Mouse (Mus musculus): ENCODE results near the gene Mrpl36. TPM values are rescaled to one million over a fixed set of nuclear protein-coding genes. Genes with fewer than 3 reads are reported as not detected.

The Mrpl36 gene
- polyA plus RNA-seq, 1 experiment from 2014 or later: 158 TPM

DNA sequence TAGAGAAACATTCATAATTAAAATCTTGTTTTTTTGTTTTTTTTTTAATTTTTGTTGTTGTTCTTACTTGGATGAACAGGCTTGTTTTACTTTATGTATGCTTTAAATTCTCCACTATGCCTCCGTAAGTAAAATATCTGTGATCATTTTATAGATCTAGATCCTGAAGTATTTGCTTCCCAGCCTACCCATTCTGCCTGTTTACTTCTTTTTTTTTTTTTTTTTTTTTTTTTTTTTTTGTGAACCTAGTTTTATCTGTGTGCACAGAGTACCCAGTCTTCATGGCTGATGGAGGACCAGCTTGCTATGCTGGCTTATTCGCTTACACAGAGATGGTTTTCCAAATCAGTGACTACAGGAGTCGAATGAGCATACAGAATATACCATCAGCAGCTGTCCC, 28.8 kb downstream of the Mrpl36 start:
- H3K36me3 ChIP-seq (ENCODE audit: control insufficient read depth, insufficient read depth, low read length): no peaks in the 10 kb centered on the region
- H3K27me3 ChIP-seq (replicated peaks; ENCODE audit: control insufficient read depth, insufficient read depth, low read length): no peaks in the 10 kb centered on the region
- no peak overlapping the region for H3K9ac ChIP-seq (ENCODE audit: low read depth, low read length)
- no peaks in the 10 kb centered on the region for H3K9me3 ChIP-seq (ENCODE audit: control insufficient read depth, low read length)
- no peaks in the 10 kb centered on the region for H3K4me1 ChIP-seq (ENCODE audit: control insufficient read depth, insufficient read depth, low read length)
- 89% methylated on average over 3 of the region's 3 CpGs for WGBS
- H3K27ac ChIP-seq (ENCODE audit: low read length): no peak overlapping the region
- H3K4me3 ChIP-seq (ENCODE audit: low read length): no peak overlapping the region
- no peak for ATAC-seq
- H3K4me2 ChIP-seq (ENCODE audit: low read depth, low read length): no peak overlapping the region

DNA sequence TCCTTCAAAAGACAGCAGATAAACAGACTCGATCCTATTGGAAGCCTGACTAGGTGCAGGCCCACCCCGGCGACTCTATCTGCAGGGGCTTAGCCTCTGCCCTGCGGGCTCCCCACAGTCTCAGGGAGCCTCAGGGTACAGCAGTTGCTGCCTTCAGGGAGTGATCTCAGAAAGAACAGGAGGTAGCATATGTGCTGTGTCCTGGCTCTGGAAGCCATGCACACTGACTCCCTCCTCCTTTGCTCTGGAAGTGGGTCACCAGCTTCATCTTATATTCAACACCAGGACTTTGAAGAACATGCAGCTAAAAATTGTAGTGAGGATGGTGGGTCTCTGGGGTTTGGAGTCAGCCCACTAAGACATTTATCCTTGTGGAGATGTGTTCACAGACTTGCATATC, 45.1 kb downstream of the Mrpl36 start:
- Histone ChIP-seq H3K9ac (ENCODE audit: low read depth, low read length) (no peak overlapping the region), H3K4me1 (ENCODE audit: control insufficient read depth, insufficient read depth, low read length) (no peaks in the 10 kb centered on the region), H3K27ac (ENCODE audit: low read length) (no peak overlapping the region), H3K27me3 (replicated peaks; ENCODE audit: control insufficient read depth, insufficient read depth, low read length) (no peaks in the 10 kb centered on the region), H3K9me3 (ENCODE audit: control insufficient read depth, low read length) (no peaks in the 10 kb centered on the region), H3K4me3 (ENCODE audit: low read length) (no peak overlapping the region), H3K4me2 (ENCODE audit: low read depth, low read length) (no peak overlapping the region), H3K36me3 (ENCODE audit: control insufficient read depth, insufficient read depth, low read length) (no peaks in the 10 kb centered on the region)
- WGBS: 68% methylated on average over 4 of the region's 4 CpGs
- no peak for ATAC-seq

DNA sequence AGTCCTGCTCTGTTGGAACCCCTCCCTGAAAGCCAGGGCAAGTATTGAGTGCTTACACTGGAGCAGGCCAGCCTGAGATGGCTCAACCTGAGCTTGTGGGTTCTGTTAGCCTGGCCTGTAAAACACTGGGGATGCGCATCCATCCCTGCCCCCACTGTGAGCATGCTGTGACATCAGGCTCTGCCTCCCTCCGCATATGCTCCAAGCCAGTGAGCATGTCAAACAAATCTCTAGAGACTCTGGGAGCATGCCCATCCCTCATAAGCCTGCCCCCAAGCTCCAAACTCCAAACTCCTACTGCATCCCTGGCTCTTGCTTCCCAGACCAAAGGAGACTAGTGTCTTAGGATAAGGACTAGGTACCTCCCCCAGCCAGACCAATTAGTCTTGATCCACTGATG, 46.3 kb downstream of the Mrpl36 start:
- H3K9ac ChIP-seq (ENCODE audit: low read depth, low read length): no peak overlapping the region
- no peaks in the 10 kb centered on the region for H3K9me3 ChIP-seq (ENCODE audit: control insufficient read depth, low read length)
- H3K4me3 ChIP-seq (ENCODE audit: low read length): no peak overlapping the region
- WGBS: 70% methylated on average over 2 of the region's 2 CpGs
- ATAC-seq: no peak
- no peaks in the 10 kb centered on the region for H3K27me3 ChIP-seq (replicated peaks; ENCODE audit: control insufficient read depth, insufficient read depth, low read length)
- H3K36me3 ChIP-seq (ENCODE audit: control insufficient read depth, insufficient read depth, low read length): no peaks in the 10 kb centered on the region
- H3K4me2 ChIP-seq (ENCODE audit: low read depth, low read length): no peak overlapping the region
- H3K27ac ChIP-seq (ENCODE audit: low read length): no peak overlapping the region
- H3K4me1 ChIP-seq (ENCODE audit: control insufficient read depth, insufficient read depth, low read length): no peaks in the 10 kb centered on the region

DNA sequence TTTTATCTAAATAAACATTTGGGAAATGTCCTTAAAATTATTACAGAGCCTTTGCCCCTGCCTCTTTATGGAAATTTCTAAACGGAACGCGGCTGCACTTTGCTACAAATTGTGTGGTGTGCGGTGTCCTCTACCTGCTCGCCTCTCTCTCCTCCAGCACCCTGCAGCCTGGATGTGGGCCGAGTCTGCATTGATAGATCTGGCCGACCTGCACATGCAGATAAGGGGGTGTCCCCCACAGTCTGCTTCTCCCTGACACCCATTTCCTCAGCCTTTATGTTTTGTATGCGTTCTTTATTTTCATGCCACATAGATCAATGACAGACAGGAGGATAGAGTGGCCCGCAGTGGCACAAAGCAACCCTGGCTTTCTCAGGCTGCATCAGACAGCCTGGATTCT, 49.3 kb downstream of the Mrpl36 start:
- 80% methylated on average over 9 of the region's 9 CpGs for WGBS
- ATAC-seq: no peak
- no peak overlapping the region for H3K4me3 ChIP-seq (ENCODE audit: low read length)

More for the DNA sequence above, 49.3 kb downstream of the Mrpl36 start:
- H3K4me2 ChIP-seq (ENCODE audit: low read depth, low read length): no peak overlapping the region
- H3K9me3 ChIP-seq (ENCODE audit: control insufficient read depth, low read length): no peaks in the 10 kb centered on the region
- H3K9ac ChIP-seq (ENCODE audit: low read depth, low read length): no peak overlapping the region
- H3K27me3 ChIP-seq (replicated peaks; ENCODE audit: control insufficient read depth, insufficient read depth, low read length): no peaks in the 10 kb centered on the region
- H3K36me3 ChIP-seq (ENCODE audit: control insufficient read depth, insufficient read depth, low read length): no peaks in the 10 kb centered on the region
- no peaks in the 10 kb centered on the region for H3K4me1 ChIP-seq (ENCODE audit: control insufficient read depth, insufficient read depth, low read length)
- H3K27ac ChIP-seq (ENCODE audit: low read length): no peak overlapping the region

Other genes with a start within 250 kb of the Mrpl36 start
- 0.42 and 0.44 TPM in 2 replicates for gene Irx4, start 68.0 kb upstream of the Mrpl36 start, polyA plus RNA-seq (2015; fragmentation: Nextera tagmentation; extraction: Ambion mirVana)
- 516 and 539 TPM in 2 replicates for gene Ndufs6, start within 50 bp of the Mrpl36 start, polyA plus RNA-seq (2015; fragmentation: Nextera tagmentation; extraction: Ambion mirVana)
- gene Lpcat1, start 138.7 kb downstream of the Mrpl36 start, polyA plus RNA-seq (2015; fragmentation: Nextera tagmentation; extraction: Ambion mirVana): 13.2 and 15.5 TPM in 2 replicates
- gene Slc6a3, start 208.2 kb downstream of the Mrpl36 start, polyA plus RNA-seq (2015; fragmentation: Nextera tagmentation; extraction: Ambion mirVana): 1.1 and 2.4 TPM in 2 replicates

Data from intestine, embryonic 16.5 days (tissue).